Mouse (Mus musculus) layer of hippocampus, adult 2 months (tissue): ENCODE measurements around the gene Hormad1. TPM values are rescaled to one million over a fixed set of nuclear protein-coding genes. Genes with fewer than 3 reads are reported as not detected.
"Not testable (repeated sequence)": the region's sequence is repeated elsewhere in the genome, so short reads cannot be mapped to it uniquely, and the experiment has no call there.

ENCODE experiments used
- DNase-seq, 2 experiments: peaks; one replicate each; pipeline ENCODE4 v3.0.0; 2022; ENCODE audit warnings: low spot score in 2 of 2
- H3K27ac ChIP-seq: fragments of 200-600 bp; 2 replicates; pipeline ENCODE4 v1.8.1; 2022
- H3K4me3 ChIP-seq: fragments of 200-600 bp; 2 replicates; pipeline ENCODE4 v1.8.1; 2022; ENCODE audit warnings: mild to moderate bottlenecking
- CTCF ChIP-seq: fragments of 200-600 bp; conservative IDR thresholded peaks from 2 replicates; pipeline ENCODE4 v1.8.1; 2022; ENCODE audit warnings: antibody characterized with exemption, mild to moderate bottlenecking, moderate library complexity
- total RNA-seq, 2 experiments: library from RNA; stranded (reverse); gene quantifications; 2 replicates each; pipeline ENCODE4 v1.2.3; 2021

Hormad1 gene
- total RNA-seq, 2 experiments from 2014 or later, result not detected

GRCm38 (mm10) chr3:95533364-95533763 lies 26.1 kb upstream of the Hormad1 start:
- TF ChIP-seq CTCF, result no peak
- no peak for DNase-seq
- Histone ChIP-seq H3K27ac (no peak overlapping the region), H3K4me3 (no peak overlapping the region)

GRCm38 (mm10) chr3:95534927-95535326 lies 24.6 kb upstream of the Hormad1 start:
- no peak overlapping the region for H3K4me3 ChIP-seq
- no peak for TF ChIP-seq CTCF
- no peak for DNase-seq

GRCm38 (mm10) chr3:95538936-95539335 lies 20.5 kb upstream of the Hormad1 start:
- Histone ChIP-seq H3K4me3 (no peak overlapping the region), H3K27ac (no peak overlapping the region)
- DNase-seq, result no peak
- TF ChIP-seq CTCF, result no peak

More at GRCm38 (mm10) chr3:95534927-95535326, 24.6 kb upstream of the Hormad1 start:
- H3K27ac ChIP-seq, result no peak overlapping the region

- no peak overlapping the region for H3K4me3 ChIP-seq
- no peak for TF ChIP-seq CTCF
- no peak overlapping the region for H3K27ac ChIP-seq
- no peak for DNase-seq
These were observed 19.6 kb upstream of the Hormad1 start for GRCm38 (mm10) chr3:95539837-95540236.

GRCm38 (mm10) chr3:95541186-95541585 lies 18.3 kb upstream of the Hormad1 start:
- not testable (repeated sequence) for H3K27ac ChIP-seq, DNase-seq, H3K4me3 ChIP-seq

GRCm38 (mm10) chr3:95542171-95542570 lies 17.3 kb upstream of the Hormad1 start:
- Histone ChIP-seq H3K4me3 (no peak overlapping the region), H3K27ac (no peak overlapping the region)
- no peak for DNase-seq
- no peak for TF ChIP-seq CTCF

GRCm38 (mm10) chr3:95542981-95543380 lies 16.5 kb upstream of the Hormad1 start:
- Histone ChIP-seq H3K27ac (no peak overlapping the region), H3K4me3 (no peak overlapping the region)
- TF ChIP-seq CTCF, result no peak
- no peak for DNase-seq

GRCm38 (mm10) chr3:95550176-95550575 lies 9.3 kb upstream of the Hormad1 start:
- no peak for DNase-seq
- TF ChIP-seq CTCF, result no peak
- Histone ChIP-seq H3K4me3 (no peak overlapping the region), H3K27ac (no peak overlapping the region)

GRCm38 (mm10) chr3:95553986-95554385 lies 5.5 kb upstream of the Hormad1 start:
- Histone ChIP-seq H3K27ac (no peak overlapping the region), H3K4me3 (no peak overlapping the region)
- no peak for DNase-seq
- no peak for TF ChIP-seq CTCF

GRCm38 (mm10) chr3:95560738-95561137 lies 1.3 kb downstream of the Hormad1 start:
- DNase-seq, result no peak
- H3K4me3 ChIP-seq, result no peak overlapping the region
- H3K27ac ChIP-seq, result no peak overlapping the region
- no peak for TF ChIP-seq CTCF

GRCm38 (mm10) chr3:95561826-95562225 lies 2.3 kb downstream of the Hormad1 start:
- Histone ChIP-seq H3K4me3 (no peak overlapping the region), H3K27ac (no peak overlapping the region)
- DNase-seq, result no peak
- no peak for TF ChIP-seq CTCF

GRCm38 (mm10) chr3:95569585-95569984 lies 10.1 kb downstream of the Hormad1 start:
- no peak overlapping the region for H3K27ac ChIP-seq
- H3K4me3 ChIP-seq, result no peak overlapping the region
- TF ChIP-seq CTCF, result no peak
- DNase-seq, result no peak

GRCm38 (mm10) chr3:95587754-95588603 lies 28.5 kb downstream of the Hormad1 start:
- no peak for TF ChIP-seq CTCF
- peak overlapping the region; percentile 86 for H3K27ac ChIP-seq
- peak overlapping the region; percentile 84 for H3K4me3 ChIP-seq
- DNase-seq, result no peak

GRCm38 (mm10) chr3:95588604-95589086 lies 29.2 kb downstream of the Hormad1 start, which contains the start of gene Golph3l:
Gene Golph3l, plus strand, starts transcription at chr3:95588934.
- DNase-seq, result peak; percentile 94 to 98
- TF ChIP-seq CTCF, result peak; percentile 43; the same call in 1 of the 2 replicates
- Histone ChIP-seq H3K4me3 (peak within 1 kb of the TSS; percentile 84), H3K27ac (peak within 1 kb of the TSS; percentile 86)
